Mouse (Mus musculus): ENCODE data around the gene Fam167b.

GRCm38 (mm10) chr4:129586943-129587342, 8.6 kb upstream of the Fam167b start:
- TF ChIP-seq POLR2A (IDR thresholded peaks at IDR 0.05; ENCODE audit: control insufficient read depth, low read depth, low read length), result no peak
- TF ChIP-seq CTCF (IDR thresholded peaks at IDR 0.05; ENCODE audit: control insufficient read depth, insufficient read depth, insufficient replicate concordance, low read depth, low read length), result no peak

Measured in testis, adult 2 months (tissue).